Mouse (Mus musculus): ENCODE data around the gene Por. TPM values are rescaled to one million over a fixed set of nuclear protein-coding genes. Genes with fewer than 3 reads are reported as not detected.

The Por gene
- polyA plus RNA-seq, 1 experiment from 2014 or later: 63.5 TPM

DNA sequence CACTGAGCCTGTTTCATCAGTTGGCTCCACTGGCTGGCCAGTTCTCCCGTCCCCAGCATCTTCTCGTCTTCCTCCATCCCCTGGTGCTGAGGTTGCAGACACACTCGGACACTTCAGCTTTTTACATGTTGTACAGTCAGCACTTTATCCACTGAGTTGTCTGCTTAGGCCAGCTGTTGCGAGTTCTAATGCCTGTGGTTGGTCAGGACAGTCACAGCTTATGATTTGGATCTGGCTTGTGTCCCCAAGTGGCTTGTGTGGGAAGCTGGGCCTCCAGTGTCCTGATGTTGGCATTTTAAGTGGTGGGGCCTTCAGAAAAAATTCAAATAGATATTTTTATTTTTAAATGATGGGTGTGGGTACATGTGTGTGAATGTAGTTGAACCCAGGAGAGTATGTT, 35.5 kb downstream of the Por start:
- Histone ChIP-seq H3K4me3 (ENCODE audit: low read depth, low read length) (no peak overlapping the region), H3K4me2 (ENCODE audit: low read depth, low read length) (no peak overlapping the region), H3K27ac (replicated peaks; ENCODE audit: low read depth, low read length) (no peak overlapping the region), H3K27me3 (ENCODE audit: control insufficient read depth, insufficient read depth, low read length) (no peaks in the 10 kb centered on the region), H3K36me3 (replicated peaks; ENCODE audit: control insufficient read depth, insufficient read depth, low read depth, low read length) (no peaks in the 10 kb centered on the region), H3K9me3 (replicated peaks; ENCODE audit: control insufficient read depth, low read length) (no peaks in the 10 kb centered on the region), H3K4me1 (ENCODE audit: control insufficient read depth, insufficient read depth, low read length) (no peaks in the 10 kb centered on the region), H3K9ac (replicated peaks; ENCODE audit: low read length) (no peak overlapping the region)
- DNase-seq (ENCODE audit: low spot score) (no peak), ATAC-seq (replicated peaks; ENCODE audit: insufficient number of reproducible peaks, low FRiP score, low TSS enrichment, low read depth) (no peak)
- 93% methylated on average over 4 of the region's 4 CpGs for WGBS

DNA sequence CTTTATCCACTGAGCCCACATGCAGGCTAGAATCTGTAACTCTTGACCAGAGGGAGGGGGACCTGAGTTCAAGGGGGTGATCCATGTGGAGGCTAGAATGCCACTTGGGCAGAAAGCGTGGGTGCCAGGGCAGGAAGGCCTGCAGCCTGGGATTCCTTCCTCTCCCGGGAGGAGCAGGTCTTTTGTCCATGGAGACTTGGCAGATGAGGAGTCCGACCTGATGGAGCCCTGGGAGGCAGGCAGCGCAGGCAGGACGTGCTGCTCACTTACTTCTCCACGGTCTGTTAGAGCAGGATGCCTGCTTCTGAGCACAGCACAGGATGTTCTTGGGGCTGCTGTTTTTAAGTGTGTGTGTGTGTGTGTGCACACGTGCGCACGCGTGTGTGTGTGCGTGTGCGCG, 37.2 kb downstream of the Por start:
- Histone ChIP-seq H3K4me1 (ENCODE audit: control insufficient read depth, insufficient read depth, low read length) (no peaks in the 10 kb centered on the region), H3K4me2 (ENCODE audit: low read depth, low read length) (no peak overlapping the region), H3K9ac (replicated peaks; ENCODE audit: low read length) (no peak overlapping the region), H3K9me3 (replicated peaks; ENCODE audit: control insufficient read depth, low read length) (no peaks in the 10 kb centered on the region), H3K27me3 (ENCODE audit: control insufficient read depth, insufficient read depth, low read length) (no peaks in the 10 kb centered on the region), H3K27ac (replicated peaks; ENCODE audit: low read depth, low read length) (no peak overlapping the region), H3K36me3 (replicated peaks; ENCODE audit: control insufficient read depth, insufficient read depth, low read depth, low read length) (no peaks in the 10 kb centered on the region), H3K4me3 (ENCODE audit: low read depth, low read length) (no peak overlapping the region)
- no peak for DNase-seq (ENCODE audit: low spot score)
- 92% methylated on average over 13 of the region's 13 CpGs for WGBS
- ATAC-seq (replicated peaks; ENCODE audit: insufficient number of reproducible peaks, low FRiP score, low TSS enrichment, low read depth): no peak

DNA sequence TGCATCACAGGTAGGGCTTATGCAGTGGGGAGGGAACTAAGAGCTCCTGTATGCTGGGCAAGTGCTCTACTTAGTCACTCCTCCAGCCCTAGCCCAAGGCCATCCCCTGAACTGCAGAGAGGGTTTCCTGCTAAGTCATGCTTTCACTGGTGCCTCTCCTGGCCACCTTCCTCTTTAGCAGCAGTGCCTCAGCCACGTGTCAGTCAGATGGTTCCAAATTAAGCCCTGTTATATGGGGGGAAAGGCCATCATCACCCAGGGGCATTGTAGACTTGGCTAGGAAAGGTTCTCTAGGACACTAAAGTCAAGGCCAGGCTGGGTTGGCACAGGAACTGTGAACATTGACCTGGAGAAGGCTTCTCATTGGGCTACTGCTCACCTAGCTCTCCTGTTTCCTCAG, 38.0 kb downstream of the Por start:
- 36% methylated on average over 1 of the region's 1 CpGs for WGBS
- ATAC-seq (replicated peaks; ENCODE audit: insufficient number of reproducible peaks, low FRiP score, low TSS enrichment, low read depth): no peak

DNA sequence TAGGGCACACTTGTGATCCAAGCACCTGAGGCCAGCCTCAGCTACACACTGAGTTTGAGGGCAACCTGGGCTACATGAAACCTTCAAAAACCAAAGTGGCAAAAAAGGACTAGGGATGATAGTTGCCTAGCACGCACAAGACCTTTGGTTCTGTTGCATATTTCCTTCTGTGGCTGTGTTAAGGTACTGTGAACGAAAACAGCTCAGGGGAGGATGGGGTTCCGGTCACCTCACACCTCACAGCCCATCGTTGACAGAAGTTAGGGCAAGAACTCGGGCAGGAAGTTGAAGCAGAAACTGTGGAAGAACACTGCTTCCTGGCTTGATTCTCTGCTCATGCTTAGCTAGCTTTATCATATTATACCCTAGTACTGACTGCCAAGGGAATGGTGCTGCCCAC, 39.9 kb downstream of the Por start:
- Histone ChIP-seq H3K27ac (replicated peaks; ENCODE audit: low read depth, low read length) (no peak overlapping the region), H3K4me3 (ENCODE audit: low read depth, low read length) (no peak overlapping the region), H3K4me2 (ENCODE audit: low read depth, low read length) (no peak overlapping the region), H3K9ac (replicated peaks; ENCODE audit: low read length) (no peak overlapping the region), H3K4me1 (ENCODE audit: control insufficient read depth, insufficient read depth, low read length) (no peaks in the 10 kb centered on the region), H3K9me3 (replicated peaks; ENCODE audit: control insufficient read depth, low read length) (no peaks in the 10 kb centered on the region), H3K27me3 (ENCODE audit: control insufficient read depth, insufficient read depth, low read length) (no peaks in the 10 kb centered on the region), H3K36me3 (replicated peaks; ENCODE audit: control insufficient read depth, insufficient read depth, low read depth, low read length) (no peaks in the 10 kb centered on the region)
- no peak for DNase-seq (ENCODE audit: low spot score)
- 93% methylated on average over 5 of the region's 5 CpGs for WGBS
- no peak for ATAC-seq (replicated peaks; ENCODE audit: insufficient number of reproducible peaks, low FRiP score, low TSS enrichment, low read depth)

More for the DNA sequence above, 38.0 kb downstream of the Por start:
- H3K27ac ChIP-seq (replicated peaks; ENCODE audit: low read depth, low read length): no peak overlapping the region
- H3K9ac ChIP-seq (replicated peaks; ENCODE audit: low read length): no peak overlapping the region
- H3K36me3 ChIP-seq (replicated peaks; ENCODE audit: control insufficient read depth, insufficient read depth, low read depth, low read length): no peaks in the 10 kb centered on the region
- no peak for DNase-seq (ENCODE audit: low spot score)
- no peak overlapping the region for H3K4me2 ChIP-seq (ENCODE audit: low read depth, low read length)
- H3K27me3 ChIP-seq (ENCODE audit: control insufficient read depth, insufficient read depth, low read length): no peaks in the 10 kb centered on the region
- no peaks in the 10 kb centered on the region for H3K9me3 ChIP-seq (replicated peaks; ENCODE audit: control insufficient read depth, low read length)
- H3K4me3 ChIP-seq (ENCODE audit: low read depth, low read length): no peak overlapping the region
- no peaks in the 10 kb centered on the region for H3K4me1 ChIP-seq (ENCODE audit: control insufficient read depth, insufficient read depth, low read length)

- no peak overlapping the region for H3K4me3 ChIP-seq (ENCODE audit: low read depth, low read length)
- H3K36me3 ChIP-seq (replicated peaks; ENCODE audit: control insufficient read depth, insufficient read depth, low read depth, low read length): no peaks in the 10 kb centered on the region
- 92% methylated on average over 7 of the region's 7 CpGs for WGBS
- DNase-seq (ENCODE audit: low spot score) (no peak), ATAC-seq (replicated peaks; ENCODE audit: insufficient number of reproducible peaks, low FRiP score, low TSS enrichment, low read depth) (no peak)
- no peaks in the 10 kb centered on the region for H3K27me3 ChIP-seq (ENCODE audit: control insufficient read depth, insufficient read depth, low read length)
- H3K9me3 ChIP-seq (replicated peaks; ENCODE audit: control insufficient read depth, low read length): no peaks in the 10 kb centered on the region
- H3K9ac ChIP-seq (replicated peaks; ENCODE audit: low read length): no peak overlapping the region
- H3K27ac ChIP-seq (replicated peaks; ENCODE audit: low read depth, low read length): no peak overlapping the region
- H3K4me2 ChIP-seq (ENCODE audit: low read depth, low read length): no peak overlapping the region
- H3K4me1 ChIP-seq (ENCODE audit: control insufficient read depth, insufficient read depth, low read length): no peaks in the 10 kb centered on the region
Measured at GRCm38 (mm10) chr5:135710599-135711214, 40.9 kb downstream of the Por start.

DNA sequence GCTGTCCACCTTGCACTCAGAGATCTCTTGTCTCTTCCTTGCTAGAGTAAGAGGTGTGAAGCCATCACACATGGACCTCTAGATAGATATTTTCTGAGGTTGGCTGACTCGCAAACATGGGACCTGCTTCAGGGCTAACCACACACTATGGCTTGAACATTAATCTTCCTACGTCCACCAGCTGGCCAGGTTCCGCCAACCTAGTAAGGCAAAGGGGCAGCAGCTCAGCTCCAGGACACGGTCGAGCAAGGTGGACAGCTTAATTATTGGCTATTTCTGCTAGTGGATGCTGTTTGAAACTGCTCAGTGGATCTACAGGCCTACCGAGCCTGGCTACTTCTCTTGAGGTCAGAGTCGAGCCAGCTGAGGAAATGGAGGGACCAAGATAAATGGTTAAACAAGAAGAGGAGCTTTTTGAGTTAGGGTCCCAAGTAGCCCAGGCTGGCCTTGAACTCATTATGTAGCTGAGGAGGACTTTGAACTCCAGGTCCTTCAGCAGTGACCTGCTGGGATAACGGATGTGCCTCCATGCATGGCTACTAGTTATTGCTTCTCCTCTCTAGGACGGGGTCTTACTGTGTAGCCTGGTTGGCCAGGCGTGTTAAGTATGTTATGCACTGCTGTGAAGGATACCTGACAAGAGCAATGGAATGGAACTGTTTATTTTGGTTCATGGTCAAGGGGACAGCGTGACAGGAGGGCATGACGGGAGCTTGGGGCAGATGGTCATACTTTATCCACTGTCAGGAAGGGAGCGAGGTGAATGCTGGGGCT, 41.9 kb downstream of the Por start:
- no peak for ATAC-seq (replicated peaks; ENCODE audit: insufficient number of reproducible peaks, low FRiP score, low TSS enrichment, low read depth)
- DNase-seq (ENCODE audit: low spot score): no peak
- Histone ChIP-seq H3K9me3 (replicated peaks; ENCODE audit: control insufficient read depth, low read length) (no peaks in the 10 kb centered on the region), H3K9ac (replicated peaks; ENCODE audit: low read length) (no peak overlapping the region), H3K4me3 (ENCODE audit: low read depth, low read length) (no peak overlapping the region), H3K27me3 (ENCODE audit: control insufficient read depth, insufficient read depth, low read length) (no peaks in the 10 kb centered on the region), H3K27ac (replicated peaks; ENCODE audit: low read depth, low read length) (no peak overlapping the region), H3K36me3 (replicated peaks; ENCODE audit: control insufficient read depth, insufficient read depth, low read depth, low read length) (no peaks in the 10 kb centered on the region; the same call in 1 of the 2 replicates), H3K4me2 (ENCODE audit: low read depth, low read length) (no peak overlapping the region), H3K4me1 (ENCODE audit: control insufficient read depth, insufficient read depth, low read length) (no peaks in the 10 kb centered on the region)
- WGBS: 88% methylated on average over 13 of the region's 13 CpGs

- no peak overlapping the region for H3K4me2 ChIP-seq (ENCODE audit: low read depth, low read length)
- H3K9me3 ChIP-seq (replicated peaks; ENCODE audit: control insufficient read depth, low read length): no peaks in the 10 kb centered on the region
- DNase-seq (ENCODE audit: low spot score): no peak
- no peak overlapping the region for H3K9ac ChIP-seq (replicated peaks; ENCODE audit: low read length)
- 79% methylated on average over 4 of the region's 4 CpGs for WGBS
- no peak for ATAC-seq (replicated peaks; ENCODE audit: insufficient number of reproducible peaks, low FRiP score, low TSS enrichment, low read depth)
- H3K4me1 ChIP-seq (ENCODE audit: control insufficient read depth, insufficient read depth, low read length): no peaks in the 10 kb centered on the region
- H3K4me3 ChIP-seq (ENCODE audit: low read depth, low read length): no peak overlapping the region
- no peak overlapping the region for H3K27ac ChIP-seq (replicated peaks; ENCODE audit: low read depth, low read length)
- no peaks in the 10 kb centered on the region; the same call in 1 of the 2 replicates for H3K36me3 ChIP-seq (replicated peaks; ENCODE audit: control insufficient read depth, insufficient read depth, low read depth, low read length)
- H3K27me3 ChIP-seq (ENCODE audit: control insufficient read depth, insufficient read depth, low read length): no peaks in the 10 kb centered on the region
Measured at GRCm38 (mm10) chr5:135712803-135713202, 43.0 kb downstream of the Por start.

GRCm38 (mm10) chr5:135713441-135714218, 43.8 kb downstream of the Por start:
- no peak overlapping the region for H3K4me2 ChIP-seq (ENCODE audit: low read depth, low read length)
- WGBS: 77% methylated on average over 16 of the region's 16 CpGs
- no peaks in the 10 kb centered on the region for H3K4me1 ChIP-seq (ENCODE audit: control insufficient read depth, insufficient read depth, low read length)
- no peaks in the 10 kb centered on the region for H3K9me3 ChIP-seq (replicated peaks; ENCODE audit: control insufficient read depth, low read length)
- H3K36me3 ChIP-seq (replicated peaks; ENCODE audit: control insufficient read depth, insufficient read depth, low read depth, low read length): no peaks in the 10 kb centered on the region; the same call in 1 of the 2 replicates
- DNase-seq (ENCODE audit: low spot score): no peak
- no peak overlapping the region for H3K4me3 ChIP-seq (ENCODE audit: low read depth, low read length)
- no peak for ATAC-seq (replicated peaks; ENCODE audit: insufficient number of reproducible peaks, low FRiP score, low TSS enrichment, low read depth)
- H3K27me3 ChIP-seq (ENCODE audit: control insufficient read depth, insufficient read depth, low read length): no peaks in the 10 kb centered on the region
- H3K9ac ChIP-seq (replicated peaks; ENCODE audit: low read length): no peak overlapping the region
- H3K27ac ChIP-seq (replicated peaks; ENCODE audit: low read depth, low read length): no peak overlapping the region

Measured in embryonic facial prominence, embryonic 11.5 days (tissue).